Mouse (Mus musculus): ENCODE measurements at regions not wholly inside any gene's neighbourhood (a gene's known extent, or its start where the extent isn't known, plus 50 kb on each side); places are given as distances from the start of the nearest gene placed in this dataset.
"Not testable (repeated sequence)": the region's sequence is repeated elsewhere in the genome, so short reads cannot be mapped to it uniquely, and the experiment has no call there.

- DNase-seq (ENCODE audit: low spot score in 2 of 2), result no peak
Measured at GRCm38 (mm10) chr1:194437301-194437700, 180.7 kb upstream of the Plxna2 start.

GRCm38 (mm10) chr1:194435060-194435459 lies 183.0 kb upstream of the Plxna2 start:
- DNase-seq (ENCODE audit: low spot score in 2 of 2), result no peak

GRCm38 (mm10) chr1:194428586-194428985 lies 189.4 kb upstream of the Plxna2 start:
- no peak for DNase-seq (ENCODE audit: low spot score in 2 of 2)

GRCm38 (mm10) chr1:194426293-194426692 lies 191.7 kb upstream of the Plxna2 start:
- DNase-seq (ENCODE audit: low spot score in 2 of 2), result no peak

GRCm38 (mm10) chr1:194424201-194424600 lies 193.8 kb upstream of the Plxna2 start:
- no peak for DNase-seq (ENCODE audit: low spot score in 2 of 2)

- DNase-seq (ENCODE audit: low spot score in 2 of 2), result no peak
Measured at GRCm38 (mm10) chr1:194412193-194412592, 205.8 kb upstream of the Plxna2 start.

- no peak for DNase-seq (ENCODE audit: low spot score in 2 of 2)
Measured at GRCm38 (mm10) chr1:194411788-194412187, 206.2 kb upstream of the Plxna2 start.

- DNase-seq (ENCODE audit: low spot score in 2 of 2), result no peak
Measured at GRCm38 (mm10) chr1:194399281-194399680, 218.7 kb upstream of the Plxna2 start.

- no peak for DNase-seq (ENCODE audit: low spot score in 2 of 2)
Measured at GRCm38 (mm10) chr1:194396754-194397460, 221.1 kb upstream of the Plxna2 start.

- no peak for DNase-seq (ENCODE audit: low spot score in 2 of 2)
Measured at GRCm38 (mm10) chr1:194393720-194394119, 224.3 kb upstream of the Plxna2 start.

- no peak for DNase-seq (ENCODE audit: low spot score in 2 of 2)
Measured at GRCm38 (mm10) chr1:194390202-194390601, 227.8 kb upstream of the Plxna2 start.

- no peak for DNase-seq (ENCODE audit: low spot score in 2 of 2)
Measured at GRCm38 (mm10) chr1:194378135-194378534, 239.9 kb upstream of the Plxna2 start.

- not testable (repeated sequence) for DNase-seq (ENCODE audit: low spot score in 2 of 2)
Measured at GRCm38 (mm10) chr1:194373511-194373910, 244.5 kb upstream of the Plxna2 start.

- DNase-seq (ENCODE audit: low spot score in 2 of 2), result no peak
Measured at GRCm38 (mm10) chr1:194363917-194364316, 254.1 kb upstream of the Plxna2 start.

GRCm38 (mm10) chr1:194363129-194363768 lies 254.8 kb upstream of the Plxna2 start:
- no peak for DNase-seq (ENCODE audit: low spot score in 2 of 2)

GRCm38 (mm10) chr1:194362298-194362697 lies 255.7 kb upstream of the Plxna2 start:
- DNase-seq (ENCODE audit: low spot score in 2 of 2), result no peak

- DNase-seq (ENCODE audit: low spot score in 2 of 2), result no peak
Measured at GRCm38 (mm10) chr1:194361316-194361715, 256.7 kb upstream of the Plxna2 start.

GRCm38 (mm10) chr1:194354332-194355120 lies 263.5 kb upstream of the Plxna2 start:
- no peak for DNase-seq (ENCODE audit: low spot score in 2 of 2)

- no peak for DNase-seq (ENCODE audit: low spot score in 2 of 2)
Measured at GRCm38 (mm10) chr1:194345304-194346033, 272.5 kb upstream of the Plxna2 start.

GRCm38 (mm10) chr1:194342568-194342967 lies 275.4 kb upstream of the Plxna2 start:
- no peak for DNase-seq (ENCODE audit: low spot score in 2 of 2)

GRCm38 (mm10) chr1:194341758-194342157 lies 276.3 kb upstream of the Plxna2 start:
- no peak for DNase-seq (ENCODE audit: low spot score in 2 of 2)
